Mouse (Mus musculus): Measurements from ENCODE around the gene Rbms3.

DNA sequence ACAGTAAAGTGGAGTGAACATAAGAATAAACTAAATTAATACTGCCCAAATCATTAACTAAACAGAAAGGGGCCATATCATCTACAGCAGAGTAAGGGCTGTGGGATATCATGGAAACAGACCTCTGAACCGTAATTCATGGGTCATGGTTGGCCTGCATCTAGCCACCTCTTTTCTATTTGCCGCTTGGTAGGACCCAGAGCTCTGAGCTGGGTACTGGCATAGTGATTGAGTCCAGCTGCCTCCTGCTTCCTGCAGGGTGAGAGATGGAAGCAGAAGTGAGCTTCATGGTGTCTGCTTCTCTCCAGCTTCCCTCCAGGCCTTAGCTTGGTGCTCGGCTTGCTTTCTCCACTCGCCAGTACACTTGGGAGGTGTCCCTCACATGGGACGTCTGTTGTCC lies 71.2 kb downstream of the Rbms3 start:
- TF ChIP-seq CTCF (conservative IDR thresholded peaks at IDR 0.05; ENCODE audit: insufficient read depth, insufficient read length, low read depth, low read length) (no peak), POLR2A (IDR thresholded peaks at IDR 0.05; ENCODE audit: low read depth, low read length) (no peak)
